Mouse (Mus musculus) liver, postnatal 0 days (tissue): ENCODE results near the gene Gm49378. TPM values are rescaled to one million over a fixed set of nuclear protein-coding genes. Genes with fewer than 3 reads are reported as not detected.

Experiments used
- ATAC-seq: fragments of 200-750 bp; cut with Nextera tagmentation; 2 replicates; pipeline ENCODE4 v1.8.0; 2017; ENCODE audit warnings: mild to moderate bottlenecking, moderate library complexity
- DNase-seq: peaks from one replicate; pipeline ENCODE4 v3.0.0-alpha.2; 2016
- H3K27ac ChIP-seq: fragments of 300-500 bp; sonication (generic); 2 replicates; pipeline ENCODE4 v1.5.1; 2014; ENCODE audit warnings: antibody characterized with exemption, moderate library complexity, mild to moderate bottlenecking, low read depth
- H3K27me3 ChIP-seq: fragments of 300-500 bp; sonication (generic); 2 replicates; pipeline ENCODE4 v1.6.1; 2014; ENCODE audit warnings: low read length, control low read depth, mixed read lengths; ENCODE audit not compliant: insufficient read depth
- H3K36me3 ChIP-seq: fragments of 300-500 bp; sonication (generic); replicated peaks from 2 replicates; pipeline ENCODE4 v1.6.1; 2014; ENCODE audit warnings: mild to moderate bottlenecking, control low read depth, low read length, moderate library complexity, mixed read lengths; ENCODE audit not compliant: insufficient read depth
- H3K4me1 ChIP-seq: fragments of 300-500 bp; sonication (generic); 2 replicates; pipeline ENCODE4 v1.6.1; 2014; ENCODE audit warnings: antibody characterized with exemption, mild to moderate bottlenecking, control low read depth; ENCODE audit not compliant: insufficient read depth
- H3K4me2 ChIP-seq: fragments of 300-500 bp; sonication (generic); 2 replicates; pipeline ENCODE4 v1.6.1; 2014; ENCODE audit warnings: low read depth, mild to moderate bottlenecking, low read length, moderate library complexity, mixed read lengths
- H3K4me3 ChIP-seq: fragments of 300-500 bp; sonication (generic); 2 replicates; pipeline ENCODE4 v1.5.1; 2014; ENCODE audit warnings: low read depth, low read length
- H3K9ac ChIP-seq: fragments of 300-500 bp; sonication (generic); replicated peaks from 2 replicates; pipeline ENCODE4 v1.6.1; 2014; ENCODE audit warnings: mild to moderate bottlenecking, moderate library complexity
- H3K9me3 ChIP-seq: fragments of 300-500 bp; sonication (generic); 2 replicates; pipeline ENCODE4 v1.6.1; 2016; ENCODE audit warnings: mild to moderate bottlenecking, control low read depth, low read length, mixed read lengths
- CTCF ChIP-seq: sonication (generic); IDR thresholded peaks from 2 replicates; pipeline ENCODE4 v1.5.1; 2016; ENCODE audit warnings: antibody characterized with exemption, low read depth
- EP300 ChIP-seq: IDR thresholded peaks from 2 replicates; pipeline ENCODE4 v1.6.1; 2016; ENCODE audit warnings: antibody characterized with exemption, low read depth, mild to moderate bottlenecking
- WGBS: fragments of 180-500 bp; shearing (Covaris S2); extraction: QIAGEN DNeasy Blood & Tissue Kit; methylation state at CpG from one replicate; pipeline ENCODE4 v1.1.7; 2014; ENCODE audit not compliant: insufficient replicate concordance; 5-methylcytosine and 5-hydroxymethylcytosine counted together
- polyA plus RNA-seq: library from polyadenylated mRNA; unstranded; fragments of >200 nt; fragmentation: Nextera tagmentation; extraction: Ambion mirVana; gene quantifications from 2 replicates; pipeline ENCODE4 v1.2.1, GENCODE M21; 2015

Gene Gm49378
- polyA plus RNA-seq, 1 experiment from 2014 or later = 0.99 TPM

- WGBS = 83% methylated on average over 13 of the region's 13 CpGs
- no peak for TF ChIP-seq EP300
- no peak for TF ChIP-seq CTCF
- H3K27me3 ChIP-seq = no peaks in the 10 kb centered on the region
- DNase-seq = no peak
- H3K9ac ChIP-seq = no peak overlapping the region
- H3K4me2 ChIP-seq = no peak overlapping the region
- no peaks in the 10 kb centered on the region for H3K9me3 ChIP-seq
- H3K36me3 ChIP-seq = peaks cover 64% of the 10 kb centered on the region
- H3K4me3 ChIP-seq = no peak overlapping the region
- ATAC-seq = no peak
- H3K4me1 ChIP-seq = peaks cover 9% of the 10 kb centered on the region
- no peak overlapping the region for H3K27ac ChIP-seq
Measured at GRCm38 (mm10) chr14:55596036-55596690, 41.5 kb downstream of the Gm49378 start.

- ATAC-seq (no peak), DNase-seq (peak; percentile 33)
- Histone ChIP-seq H3K9ac (peak overlapping the region; percentile 94), H3K4me1 (peaks cover 20% of the 10 kb centered on the region), H3K9me3 (no peaks in the 10 kb centered on the region), H3K4me2 (peak overlapping the region; percentile 92), H3K4me3 (peak overlapping the region; percentile 97), H3K27ac (peak overlapping the region; percentile 97), H3K36me3 (peaks cover 42% of the 10 kb centered on the region), H3K27me3 (no peaks in the 10 kb centered on the region)
- TF ChIP-seq EP300 (no peak), CTCF (no peak)
- 3% methylated on average over 16 of the region's 16 CpGs for WGBS
Measured at GRCm38 (mm10) chr14:55592226-55592625, 45.5 kb downstream of the Gm49378 start.

DNA sequence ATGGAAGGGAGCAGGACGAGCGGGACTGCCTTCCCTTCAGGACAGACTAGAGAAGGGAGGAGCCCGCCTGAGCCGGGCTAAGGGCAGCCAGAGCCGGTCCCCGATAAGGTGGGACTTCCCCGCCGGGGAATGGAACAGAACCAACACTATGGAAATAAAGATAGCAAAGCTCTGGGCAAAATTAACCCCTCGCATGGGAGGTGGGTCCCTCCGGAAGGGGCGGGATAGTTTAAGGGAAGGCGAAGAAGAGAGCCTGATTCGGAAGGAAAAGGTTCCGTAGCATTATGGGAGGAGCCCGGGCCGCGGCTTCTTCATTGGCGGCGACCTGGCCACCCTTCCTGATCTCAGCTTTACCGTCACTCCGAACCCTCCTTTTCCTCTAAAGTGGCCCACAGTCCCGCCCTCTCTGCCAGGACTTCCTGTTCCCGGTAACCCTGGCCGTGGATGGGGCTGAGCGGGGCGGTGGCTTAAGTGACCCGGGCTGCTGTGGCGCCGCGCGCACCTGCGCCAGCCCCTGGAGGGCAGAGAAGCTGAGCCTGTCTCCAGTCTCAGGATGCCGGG, 46.3 kb downstream of the Gm49378 start, which contains the start of gene Rnf31:
TSS of gene Rnf31 (plus strand) at position 378 of the 561 bp plus-strand sequence.
- peak; percentile 89 for ATAC-seq

DNA sequence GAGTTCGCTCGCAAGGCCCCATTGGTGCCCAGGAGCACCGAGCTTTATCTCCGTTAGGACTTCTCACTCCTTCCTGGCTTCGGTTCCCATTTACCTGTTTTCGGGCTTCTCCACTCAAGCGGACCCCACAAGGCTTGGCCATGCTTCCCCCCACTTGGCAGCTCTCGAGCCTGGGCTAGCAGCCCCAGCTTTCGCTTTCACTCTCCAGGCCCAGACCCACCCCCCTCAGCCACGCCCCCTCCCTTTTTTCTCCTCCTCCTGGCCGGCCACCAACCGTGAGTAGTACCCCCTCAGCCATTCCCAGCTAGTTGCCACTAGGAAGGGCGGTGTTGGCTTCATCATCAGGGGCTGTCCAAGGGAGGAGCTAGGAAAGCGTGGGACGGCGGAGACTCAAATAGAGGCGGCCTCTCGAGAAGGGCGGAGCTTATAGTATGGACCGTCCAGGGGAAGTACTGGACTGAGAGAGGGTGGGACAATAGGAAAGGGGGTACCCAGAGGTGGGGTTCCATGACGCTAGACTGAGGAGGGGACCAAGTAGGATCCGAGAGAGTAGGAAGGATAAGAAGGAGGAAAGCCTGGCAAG, 46.9 kb downstream of the Gm49378 start, which contains the start of gene Psme2:
TSS of gene Psme2 (minus strand) at position 366 of the 583 bp plus-strand sequence.
- Histone ChIP-seq H3K9ac (peak within 1 kb of the TSS; percentile 94), H3K36me3 (peaks cover 28% of the 10 kb centered on the region), H3K9me3 (no peaks in the 10 kb centered on the region), H3K27ac (peak within 1 kb of the TSS; percentile 97), H3K4me3 (peak within 1 kb of the TSS; percentile 97), H3K4me2 (peak within 1 kb of the TSS; percentile 92), H3K4me1 (peaks cover 29% of the 10 kb centered on the region), H3K27me3 (no peaks in the 10 kb centered on the region)
- TF ChIP-seq EP300 (no peak), CTCF (no peak)
- peak; percentile 87 for ATAC-seq
- DNase-seq = peak; percentile 93
- WGBS = 3% methylated on average over 22 of the region's 22 CpGs

More for the DNA sequence above, 46.3 kb downstream of the Gm49378 start, which contains the start of gene Rnf31:
- H3K27ac ChIP-seq = peak within 1 kb of the TSS; percentile 97
- H3K36me3 ChIP-seq = peaks cover 34% of the 10 kb centered on the region
- peak; percentile 71; the same call in 1 of the 2 replicates for TF ChIP-seq EP300
- TF ChIP-seq CTCF = no peak
- peak; percentile 96 for DNase-seq
- no peaks in the 10 kb centered on the region for H3K27me3 ChIP-seq
- no peaks in the 10 kb centered on the region for H3K9me3 ChIP-seq
- peaks cover 23% of the 10 kb centered on the region for H3K4me1 ChIP-seq
- H3K4me2 ChIP-seq = peak within 1 kb of the TSS; percentile 92
- 0% methylated on average over 33 of the region's 33 CpGs for WGBS
- peak within 1 kb of the TSS; percentile 97 for H3K4me3 ChIP-seq
- peak within 1 kb of the TSS; percentile 94 for H3K9ac ChIP-seq

DNA sequence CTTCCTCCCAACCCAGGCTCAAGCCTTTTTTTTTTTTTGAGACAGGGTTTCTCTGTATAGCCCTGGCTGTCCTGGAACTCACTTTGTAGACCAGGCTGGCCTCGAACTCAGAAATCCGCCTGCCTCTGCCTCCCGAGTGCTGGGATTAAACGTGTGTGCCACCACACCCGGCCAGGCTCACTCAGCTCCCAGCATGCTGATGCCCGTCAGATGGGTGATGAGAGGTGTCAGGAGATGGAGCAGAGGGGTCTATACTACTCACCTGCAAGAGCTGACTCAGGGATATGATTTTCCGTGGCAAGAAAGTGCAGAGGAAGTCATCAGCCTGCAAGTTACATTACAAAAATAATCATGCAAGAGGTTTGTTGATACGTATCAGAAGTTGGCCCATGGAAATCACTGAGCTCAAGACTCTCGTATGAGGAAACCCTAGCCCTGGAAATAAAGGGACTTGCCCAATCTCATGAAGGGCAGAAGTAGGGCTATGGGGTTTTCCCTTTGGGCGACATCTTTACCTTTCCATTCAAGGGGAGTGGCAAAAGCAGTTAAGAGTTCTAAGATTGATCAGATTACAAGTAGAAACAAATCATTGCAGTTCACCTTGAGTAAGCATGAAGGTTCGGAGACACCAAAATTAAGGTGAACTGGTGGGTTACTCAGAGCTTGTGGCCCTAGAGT, 47.8 kb downstream of the Gm49378 start:
- ATAC-seq = no peak
- 66% methylated on average over 11 of the region's 11 CpGs for WGBS
- H3K27ac ChIP-seq = peak overlapping the region; percentile 97

More for the DNA sequence above, 47.8 kb downstream of the Gm49378 start:
- Histone ChIP-seq H3K4me3 (peak overlapping the region; percentile 97), H3K4me1 (peaks cover 35% of the 10 kb centered on the region), H3K9me3 (no peaks in the 10 kb centered on the region), H3K4me2 (peak overlapping the region; percentile 92), H3K9ac (peak overlapping the region; percentile 94), H3K27me3 (no peaks in the 10 kb centered on the region), H3K36me3 (peaks cover 19% of the 10 kb centered on the region)
- TF ChIP-seq EP300 = no peak
- no peak for TF ChIP-seq CTCF
- DNase-seq = no peak
